Mouse (Mus musculus) lung, postnatal 25 days (tissue): ENCODE data around the gene Snx27.

ENCODE experiments used
- DNase-seq: peaks from one replicate; pipeline ENCODE4 v3.0.0; 2022; ENCODE audit warnings: low spot score

Gene Snx27

GRCm38 (mm10) chr3:94582456-94582891 lies at the start of gene Snx27:
Gene Snx27, minus strand, starts transcription at chr3:94582716.
- DNase-seq, result peak; percentile 93

GRCm38 (mm10) chr3:94629876-94630275 lies 47.4 kb upstream of the Snx27 start:
- DNase-seq, result no peak

- DNase-seq, result no peak
These were observed 46.2 kb upstream of the Snx27 start for GRCm38 (mm10) chr3:94628712-94629111.

GRCm38 (mm10) chr3:94624281-94624680 lies 41.8 kb upstream of the Snx27 start:
- DNase-seq, result no peak

- no peak for DNase-seq
These were observed 40.0 kb upstream of the Snx27 start for GRCm38 (mm10) chr3:94622550-94622949.

- peak; percentile 74 for DNase-seq
These were observed 39.4 kb upstream of the Snx27 start for GRCm38 (mm10) chr3:94621740-94622507.

- DNase-seq, result peak; percentile 50
These were observed 34.2 kb upstream of the Snx27 start for GRCm38 (mm10) chr3:94616717-94617116.

- DNase-seq, result peak; percentile 51
These were observed 30.9 kb upstream of the Snx27 start for GRCm38 (mm10) chr3:94613258-94613878.

- no peak for DNase-seq
These were observed 29.8 kb upstream of the Snx27 start for GRCm38 (mm10) chr3:94612274-94612673.

- DNase-seq, result no peak
These were observed 29.3 kb upstream of the Snx27 start for GRCm38 (mm10) chr3:94611834-94612233.

GRCm38 (mm10) chr3:94611343-94611742 lies 28.8 kb upstream of the Snx27 start:
- no peak for DNase-seq

- DNase-seq, result no peak
These were observed 28.1 kb upstream of the Snx27 start for GRCm38 (mm10) chr3:94610581-94610980.

GRCm38 (mm10) chr3:94609621-94610020 lies 27.1 kb upstream of the Snx27 start:
- no peak for DNase-seq

GRCm38 (mm10) chr3:94601959-94602358 lies 19.4 kb upstream of the Snx27 start:
- peak; percentile 57 for DNase-seq

- DNase-seq, result no peak
These were observed 14.8 kb upstream of the Snx27 start for GRCm38 (mm10) chr3:94597224-94597779.

- no peak for DNase-seq
These were observed 13.4 kb upstream of the Snx27 start for GRCm38 (mm10) chr3:94595871-94596287.

GRCm38 (mm10) chr3:94591066-94591465 lies 8.6 kb upstream of the Snx27 start:
- no peak for DNase-seq

GRCm38 (mm10) chr3:94587962-94588361 lies 5.4 kb upstream of the Snx27 start:
- peak; percentile 57 for DNase-seq

GRCm38 (mm10) chr3:94582944-94583343 lies 428 bp upstream of the Snx27 start:
- peak; percentile 42 for DNase-seq

- DNase-seq, result no peak
These were observed 592 bp downstream of the Snx27 start for GRCm38 (mm10) chr3:94581793-94582455.

GRCm38 (mm10) chr3:94581138-94581780 lies 1.3 kb downstream of the Snx27 start:
- DNase-seq, result no peak

GRCm38 (mm10) chr3:94574506-94574905 lies 8.0 kb downstream of the Snx27 start:
- no peak for DNase-seq
